Mouse (Mus musculus) R1 (cell line): Measurements from ENCODE around the gene Gm2004.
"Not testable (repeated sequence)": the region's sequence is repeated elsewhere in the genome, so short reads cannot be mapped to it uniquely, and the experiment has no call there.

Source experiments
- DNase-seq: peaks from one replicate; pipeline ENCODE4 v3.0.0-alpha.2; 2018; ENCODE audit warnings: low read depth, low spot score

Gene Gm2004

DNA sequence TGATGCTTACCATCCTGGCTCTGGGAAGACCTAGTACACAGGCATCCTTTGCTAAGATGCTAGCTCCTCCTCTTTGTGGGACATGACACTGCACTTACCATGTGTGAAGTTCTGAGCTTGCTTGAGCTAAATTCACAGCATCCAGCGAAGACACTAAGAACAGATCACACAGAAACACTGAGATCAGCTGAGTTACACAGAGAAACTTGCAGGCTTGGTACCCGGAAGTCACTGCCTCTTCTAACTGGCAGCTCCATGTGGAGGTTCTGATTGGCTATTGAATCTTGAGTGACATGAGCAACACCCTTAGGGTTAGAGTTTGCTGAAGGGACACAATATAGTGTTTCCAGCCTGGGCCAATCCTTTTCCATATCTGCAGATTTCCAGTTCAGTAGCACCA lies at the start of gene Gm2004:
Gene Gm2004 (minus strand): TSS at position 101 of the 400 bp plus-strand sequence.
- DNase-seq = not testable (repeated sequence)
